Mouse (Mus musculus) Patski (cell line): ENCODE results near the gene Ppp1r27. TPM values are rescaled to one million over a fixed set of nuclear protein-coding genes. Genes with fewer than 3 reads are reported as not detected.
"Not testable (repeated sequence)": the region's sequence is repeated elsewhere in the genome, so short reads cannot be mapped to it uniquely, and the experiment has no call there.

Experiments
- ATAC-seq: fragments of 100-300 bp; one replicate; pipeline ENCODE4 v1.8.0; 2021
- CTCF ChIA-PET: fragments of 350-600 bp; sonication (Branson Sonifier 250); formaldehyde crosslinking; loops from one replicate; lab custom pipeline; 2022; ENCODE audit warnings: inconsistent platforms; lab: Charles Lee
- POLR2A ChIA-PET: fragments of 350-600 bp; sonication (Branson Sonifier 250); formaldehyde crosslinking; loops from one replicate; lab custom pipeline; 2022; ENCODE audit warnings: antibody characterized with exemption, inconsistent platforms; lab: Charles Lee
- DNase-seq: peaks from one replicate; pipeline ENCODE4 v3.0.0-alpha.2; 2011; ENCODE audit warnings: low read depth, low spot score
- H3K27me3 ChIP-seq: fragments of 371-371 bp; one replicate; pipeline ENCODE4 v1.5.1; 2021
- CTCF ChIP-seq: fragments of 100-300 bp; IDR thresholded peaks from one replicate; pipeline ENCODE4 v1.5.1; 2021
- in situ Hi-C: fragments of 300-500 bp; cut with MboI; formaldehyde crosslinking; loops from 3 replicates; pipeline ENCODE4 v1.11.1; 2018; ENCODE audit warnings: low pct_unique_long_range_greater_than_20kb, mixed read lengths
- polyA plus RNA-seq: library from polyadenylated mRNA; unstranded; gene quantifications from one replicate; pipeline ENCODE4 v1.2.3, GENCODE M21; 2021

The Ppp1r27 gene
- not detected for polyA plus RNA-seq

DNA sequence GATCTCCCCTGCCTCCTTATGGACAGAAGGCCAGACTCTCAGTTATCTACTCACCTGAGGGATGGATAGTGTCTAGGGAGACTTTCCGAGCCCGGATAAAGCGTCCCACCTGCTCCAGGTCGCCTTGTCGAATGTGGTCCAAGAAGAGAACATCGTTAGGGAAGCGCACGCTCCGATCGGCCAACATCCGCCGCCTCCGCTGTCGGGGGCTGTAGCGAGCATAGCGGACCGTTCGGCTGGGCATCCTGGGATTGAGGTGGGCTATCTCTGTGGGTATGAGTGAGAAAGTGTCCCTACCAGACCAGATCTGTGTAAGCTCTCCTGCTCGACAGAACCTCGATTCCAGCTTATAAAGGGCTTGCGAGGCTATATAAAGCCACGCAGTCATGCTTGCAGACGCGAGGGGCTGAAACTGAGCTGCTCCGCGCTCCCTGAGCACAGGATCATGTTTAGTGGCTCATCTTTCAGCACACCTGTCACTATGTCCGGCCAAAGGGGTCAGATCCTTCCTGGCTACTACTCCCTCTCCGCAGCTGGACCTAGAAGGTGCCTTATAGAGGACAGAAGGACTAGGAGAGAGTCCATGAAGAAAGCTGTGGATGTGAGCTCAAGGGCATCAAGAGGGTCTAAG lies at the start of gene Ppp1r27:
Gene Ppp1r27 (minus strand): TSS at position 323 of the 631 bp plus-strand sequence.
- CTCF ChIA-PET: interaction anchor here (1.1 to 2.7 kb wide), 3 partner anchors 8 to 36 kb away, joined by 4 to 12 read pairs (median 5); no protein-coding TSS in a partner anchor
- no peak for TF ChIP-seq CTCF
- POLR2A ChIA-PET: interaction anchor here (1.1 to 1.9 kb wide), 3 partner anchors 17 to 26 kb away, joined by 3 to 9 read pairs (median 4); partner anchors contain the start of gene P4hb
- H3K27me3 ChIP-seq: no peaks in the 10 kb centered on the region
- ATAC-seq (no peak), DNase-seq (no peak)
- in situ Hi-C loops: no loop called here

DNA sequence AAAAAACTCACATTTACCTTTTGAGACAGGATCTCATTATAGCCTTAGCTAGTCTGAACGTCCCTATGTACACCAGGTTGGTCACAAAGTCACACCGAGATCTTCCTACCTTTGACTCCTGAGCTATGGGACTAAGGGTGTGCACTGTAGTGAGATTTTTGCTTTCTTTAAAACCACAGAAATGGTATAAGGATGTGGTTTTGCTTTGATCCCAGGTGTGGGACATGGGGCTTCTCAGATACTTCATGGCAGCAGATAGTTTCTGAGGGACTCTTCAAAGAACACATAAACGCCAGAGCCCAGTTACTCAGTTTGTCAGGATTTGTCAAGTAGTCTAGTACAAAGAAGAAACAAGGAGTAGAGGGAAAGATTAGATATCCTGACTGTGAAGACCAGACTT lies 49.8 kb upstream of the Ppp1r27 start:
- ATAC-seq (no peak), DNase-seq (no peak)
- TF ChIP-seq CTCF: no peak
- in situ Hi-C loops: no loop called here
- ChIA-PET POLR2A (interaction anchor here (0.5 kb wide), 1 partner anchor 418 kb away, joined by 3 read pairs; no protein-coding TSS in a partner anchor), CTCF (interaction anchor here (1.1 kb wide), 1 partner anchor 24 kb away, joined by 3 read pairs; no protein-coding TSS in a partner anchor)
- H3K27me3 ChIP-seq: no peaks in the 10 kb centered on the region

GRCm38 (mm10) chr11:120598990-120599549 lies 48.1 kb upstream of the Ppp1r27 start:
- TF ChIP-seq CTCF: no peak
- DNase-seq (no peak), ATAC-seq (no peak)
- in situ Hi-C loops: no loop called here
- ChIA-PET CTCF (no interaction called here), POLR2A (interaction anchor here (0.6 to 0.9 kb wide), 2 partner anchors 11 to 32 kb away, joined by 3 read pairs; no protein-coding TSS in a partner anchor)
- H3K27me3 ChIP-seq: no peaks in the 10 kb centered on the region

- POLR2A ChIA-PET: interaction anchor here (0.6 to 0.9 kb wide), 2 partner anchors 10 to 32 kb away, joined by 3 read pairs; no protein-coding TSS in a partner anchor
- no peak for TF ChIP-seq CTCF
- peak; percentile 72 for DNase-seq
- peak; percentile 92 for ATAC-seq
- CTCF ChIA-PET: interaction anchor here (1.3 kb wide), 1 partner anchor 16 kb away, joined by 3 read pairs; no protein-coding TSS in a partner anchor
- in situ Hi-C loops: no loop called here
- H3K27me3 ChIP-seq: no peaks in the 10 kb centered on the region
Measured at GRCm38 (mm10) chr11:120598283-120598989, 47.5 kb upstream of the Ppp1r27 start, which contains the start of the genes Alyref and Anapc11. TSS of gene Alyref (minus strand) at chr11:120598365. TSS of gene Anapc11 (plus strand) at chr11:120598421.

DNA sequence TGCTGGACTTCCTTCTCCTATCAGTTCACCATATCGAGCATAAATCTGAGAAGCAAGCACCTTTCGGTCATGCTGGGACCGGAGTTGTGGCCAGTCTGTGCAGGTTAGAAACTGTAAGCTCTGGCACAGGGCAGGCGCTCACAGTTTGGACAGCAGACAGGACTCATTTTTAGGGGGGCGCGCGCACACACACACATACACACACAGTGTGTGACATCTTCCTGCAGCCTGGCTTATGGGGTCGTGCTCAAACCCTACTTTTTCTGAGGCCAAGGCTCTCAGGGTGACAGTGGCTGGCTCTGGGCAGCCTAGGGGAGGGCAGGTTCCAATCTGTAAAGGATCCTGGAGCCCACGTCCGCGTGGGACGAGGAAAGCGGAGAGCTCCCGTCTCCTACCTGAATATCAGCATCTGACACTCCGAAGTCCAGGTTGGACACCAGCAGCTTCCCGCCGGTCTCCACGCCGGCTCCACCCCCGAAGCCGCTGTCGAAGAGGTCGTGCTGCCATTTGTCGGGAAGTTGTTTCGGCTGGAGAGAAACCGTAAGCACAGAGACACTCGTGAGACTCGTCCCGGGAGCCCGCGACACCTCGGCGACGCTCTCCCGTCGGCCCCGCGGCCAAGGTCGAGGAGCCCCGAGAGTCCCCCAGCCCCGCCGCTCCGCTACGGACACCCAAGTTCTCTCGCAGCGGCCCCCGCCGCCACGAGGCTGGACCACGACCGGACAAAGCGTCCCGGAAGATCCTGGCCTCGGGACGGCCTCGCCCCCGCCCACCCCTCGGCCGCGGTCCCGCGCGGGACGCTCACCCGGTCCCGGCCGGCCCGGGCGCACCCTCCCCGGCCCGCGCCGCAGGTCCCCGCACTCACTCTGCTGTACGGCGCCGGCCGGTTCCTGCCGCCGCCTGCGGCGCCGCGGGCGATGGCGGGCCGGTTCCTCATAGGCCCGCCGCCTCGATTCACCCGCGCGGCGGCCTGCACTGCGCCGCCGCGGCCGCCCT lies 46.6 kb upstream of the Ppp1r27 start:
- no peak for TF ChIP-seq CTCF
- POLR2A ChIA-PET: interaction anchor here (0.6 to 1.1 kb wide), 3 partner anchors 17 to 114 kb away, joined by 3 read pairs; partner anchors contain the start of gene Mrpl12
- CTCF ChIA-PET: interaction anchor here (1.3 kb wide), 1 partner anchor 15 kb away, joined by 3 read pairs; no protein-coding TSS in a partner anchor
- H3K27me3 ChIP-seq: no peaks in the 10 kb centered on the region
- DNase-seq (no peak), ATAC-seq (peak; percentile 22)
- in situ Hi-C loops: no loop called here

DNA sequence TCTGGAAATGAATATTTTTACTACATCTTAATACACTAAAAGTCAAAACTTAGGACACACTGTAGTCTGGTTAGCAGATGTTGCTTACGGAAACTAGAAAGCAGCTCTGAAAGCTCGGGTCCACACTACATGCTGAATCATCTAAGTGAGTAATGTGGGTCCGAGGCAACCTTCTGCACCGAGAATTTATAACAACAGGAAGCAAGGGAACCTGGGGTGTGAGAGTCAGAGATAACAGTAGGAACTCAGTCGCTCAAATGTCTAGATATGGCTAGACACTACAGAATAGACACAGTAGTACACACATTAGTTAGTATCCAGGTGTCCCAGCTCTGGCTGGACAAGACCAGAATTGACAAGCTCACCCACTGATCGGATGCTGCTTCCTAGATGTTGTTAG lies 37.6 kb upstream of the Ppp1r27 start:
- in situ Hi-C loops: no loop called here
- TF ChIP-seq CTCF: no peak
- ChIA-PET CTCF (no interaction called here), POLR2A (interaction anchor here (0.8 to 1.4 kb wide), 3 partner anchors 10 to 84 kb away, joined by 3 read pairs; partner anchors contain the start of genes Anapc11, Aspscr1 and P4hb)
- H3K27me3 ChIP-seq: no peaks in the 10 kb centered on the region
- DNase-seq: no peak
- ATAC-seq: no peak

DNA sequence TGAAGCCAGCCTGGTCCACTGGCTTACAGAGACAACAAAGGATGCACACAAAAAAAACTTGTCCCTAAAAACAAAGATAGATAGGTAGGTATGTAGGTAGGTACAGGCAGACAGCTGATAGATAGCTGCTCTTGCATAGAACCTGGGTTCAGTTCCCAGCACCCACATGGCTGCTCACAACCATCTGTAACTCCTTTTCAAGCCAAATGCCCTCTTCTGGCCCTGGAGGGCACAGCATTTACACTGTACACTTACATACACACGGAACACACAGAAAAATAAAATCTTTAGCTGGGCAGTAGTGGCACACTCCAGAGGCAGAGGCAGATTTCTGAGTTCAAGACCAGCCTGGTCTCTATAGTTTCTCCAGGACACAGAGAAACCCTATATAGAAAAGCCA lies 33.0 kb upstream of the Ppp1r27 start:
- no peaks in the 10 kb centered on the region for H3K27me3 ChIP-seq
- ATAC-seq (no peak), DNase-seq (no peak)
- CTCF ChIA-PET: interaction anchor here (0.7 to 1.1 kb wide), 3 partner anchors 9 to 70 kb away, joined by 3 read pairs; no protein-coding TSS in a partner anchor
- POLR2A ChIA-PET: interaction anchor here (0.6 kb wide), 1 partner anchor 9 kb away, joined by 8 read pairs; no protein-coding TSS in a partner anchor
- no peak for TF ChIP-seq CTCF
- in situ Hi-C loops: no loop called here

- ChIA-PET CTCF (interaction anchor here (1.0 to 1.7 kb wide), 5 partner anchors 9 to 94 kb away, joined by 3 to 7 read pairs (median 4); partner anchors contain the start of gene P4hb), POLR2A (interaction anchor here (0.6 to 0.9 kb wide), 3 partner anchors 11 to 42 kb away, joined by 3 to 5 read pairs (median 5); no protein-coding TSS in a partner anchor)
- in situ Hi-C loops, DNase-seq, ATAC-seq, H3K27me3 ChIP-seq: not testable (repeated sequence)
Measured at GRCm38 (mm10) chr11:120582982-120583293, 32.0 kb upstream of the Ppp1r27 start.
